ENCODE assay signal across 22 mouse cellular contexts in the genomic region with DNA sequence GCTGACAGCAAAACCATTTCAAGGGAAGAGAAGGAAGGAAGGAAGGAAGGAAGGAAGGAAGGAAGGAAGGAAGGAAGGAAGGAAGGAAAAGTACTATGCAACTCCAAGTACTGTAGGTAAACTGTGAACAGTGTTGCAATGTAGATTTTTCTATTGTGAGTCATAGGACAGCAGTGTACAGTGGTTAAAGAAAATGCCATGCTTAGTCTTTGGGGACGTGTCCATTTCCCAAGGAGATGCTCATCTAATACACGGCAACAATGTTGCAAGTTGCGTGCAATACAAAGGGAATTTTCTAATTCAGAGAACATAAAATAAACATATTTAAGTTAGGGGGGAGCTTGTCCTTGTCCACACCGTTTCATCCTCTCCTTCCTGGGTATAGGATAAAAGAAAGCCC.
"Had no signal": no experiment of that assay in that cellular context is flagged by ENCODE, and none has a peak within 500 bp of the region (broad histone marks: within the 10 kb centered on the region; RNA-seq: fewer than 3 reads in every experiment).

No protein-coding gene starts in this region.

- H3K27ac ChIP-seq: gastrocnemius, adult 2 months; heart, embryonic 10.5 days; hindbrain, embryonic 13.5 days; hindbrain, embryonic 15.5 days; hindbrain, postnatal 0 days; layer of hippocampus, adult 2 months; limb, embryonic 13.5 days; limb, embryonic 15.5 days; liver, embryonic 12.5 days; liver, embryonic 14.5 days had no signal

- H3K36me3 ChIP-seq: hindbrain, embryonic 15.5 days had no signal

- H3K4me3 ChIP-seq: gastrocnemius, adult 2 months; heart, embryonic 10.5 days; heart, embryonic 12.5 days; hindbrain, embryonic 13.5 days; hindbrain, embryonic 15.5 days; layer of hippocampus, adult 2 months; limb, embryonic 13.5 days; limb, embryonic 15.5 days; liver, embryonic 12.5 days had no signal

- H3K27me3 ChIP-seq: heart, embryonic 12.5 days; hindbrain, embryonic 13.5 days; hindbrain, embryonic 15.5 days; limb, embryonic 13.5 days; limb, embryonic 15.5 days; liver, embryonic 12.5 days had no signal

- DNase-seq: gastrocnemius, adult 2 months; gastrocnemius, postnatal 10 days; gastrocnemius, postnatal 25 days; heart, adult 18-20 months; heart, postnatal 10 days; heart, postnatal 4 days; kidney, adult 11 months; kidney, adult 2 months; kidney, postnatal 10 days; kidney, postnatal 25 days; kidney, postnatal 4 days; left cerebral cortex, postnatal 4 days had no signal

- H3K4me1 ChIP-seq: hindbrain, embryonic 15.5 days; limb, embryonic 15.5 days had no signal
